Mouse (Mus musculus): Measurements from ENCODE around the gene Pkd1l2. TPM values are rescaled to one million over a fixed set of nuclear protein-coding genes. Genes with fewer than 3 reads are reported as not detected.

Pkd1l2 gene
- total RNA-seq, 2 experiments from 2014 or later = 0.07 TPM

GRCm38 (mm10) chr8:117049444-117049843 lies 32.8 kb downstream of the Pkd1l2 start:
- intact Hi-C loops (cut with DNase I) = no loop called here
- DNase-seq (ENCODE audit: low spot score in 2 of 2) = no peak

GRCm38 (mm10) chr8:117043584-117043983 lies 38.7 kb downstream of the Pkd1l2 start:
- intact Hi-C loops (cut with DNase I) = no loop called here
- DNase-seq (ENCODE audit: low spot score in 2 of 2) = no peak

GRCm38 (mm10) chr8:117039843-117040242 lies 42.4 kb downstream of the Pkd1l2 start:
- intact Hi-C loops (cut with DNase I) = no loop called here
- no peak for DNase-seq (ENCODE audit: low spot score in 2 of 2)

GRCm38 (mm10) chr8:117037374-117037935 lies 44.8 kb downstream of the Pkd1l2 start:
- intact Hi-C loops (cut with DNase I) = no loop called here
- no peak for DNase-seq (ENCODE audit: low spot score in 2 of 2)

GRCm38 (mm10) chr8:117033393-117033792 lies 48.9 kb downstream of the Pkd1l2 start:
- no peak for DNase-seq (ENCODE audit: low spot score in 2 of 2)
- intact Hi-C loops (cut with DNase I) = no loop called here

GRCm38 (mm10) chr8:117032609-117033008 lies 49.6 kb downstream of the Pkd1l2 start:
- intact Hi-C loops (cut with DNase I) = no loop called here
- DNase-seq (ENCODE audit: low spot score in 2 of 2) = no peak

GRCm38 (mm10) chr8:117031476-117031875 lies 50.8 kb downstream of the Pkd1l2 start:
- DNase-seq (ENCODE audit: low spot score in 2 of 2) = no peak
- intact Hi-C loops (cut with DNase I) = no loop called here

- no peak for DNase-seq (ENCODE audit: low spot score in 2 of 2)
- intact Hi-C loops (cut with DNase I) = no loop called here
Measured at GRCm38 (mm10) chr8:117028686-117029085, 53.6 kb downstream of the Pkd1l2 start.

- intact Hi-C loops (cut with DNase I) = no loop called here
Measured at GRCm38 (mm10) chr8:117027601-117028000, 54.6 kb downstream of the Pkd1l2 start.

GRCm38 (mm10) chr8:117022297-117022993 lies 59.8 kb downstream of the Pkd1l2 start:
- intact Hi-C loops (cut with DNase I) = no loop called here
- no peak for DNase-seq (ENCODE audit: low spot score in 2 of 2)

More at GRCm38 (mm10) chr8:117027601-117028000, 54.6 kb downstream of the Pkd1l2 start:
- no peak for DNase-seq (ENCODE audit: low spot score in 2 of 2)

GRCm38 (mm10) chr8:117019323-117020275 lies 62.6 kb downstream of the Pkd1l2 start:
- intact Hi-C loops (cut with DNase I) = no loop called here
- peak; percentile 30 to 31 for DNase-seq (ENCODE audit: low spot score in 2 of 2)

- intact Hi-C loops (cut with DNase I) = no loop called here
- DNase-seq (ENCODE audit: low spot score in 2 of 2) = no peak
Measured at GRCm38 (mm10) chr8:117017896-117018295, 64.4 kb downstream of the Pkd1l2 start.

- intact Hi-C loops (cut with DNase I) = no loop called here
- DNase-seq (ENCODE audit: low spot score in 2 of 2) = no peak
Measured at GRCm38 (mm10) chr8:117017006-117017405, 65.2 kb downstream of the Pkd1l2 start.

- intact Hi-C loops (cut with DNase I) = no loop called here
- DNase-seq (ENCODE audit: low spot score in 2 of 2) = no peak
Measured at GRCm38 (mm10) chr8:117015670-117016069, 66.6 kb downstream of the Pkd1l2 start.

- intact Hi-C loops (cut with DNase I) = no loop called here
- no peak for DNase-seq (ENCODE audit: low spot score in 2 of 2)
Measured at GRCm38 (mm10) chr8:117011366-117011765, 70.9 kb downstream of the Pkd1l2 start.

- intact Hi-C loops (cut with DNase I) = loop anchor here (5.0 to 10.0 kb wide), 2 partner anchors 72 to 161 kb away; partner anchors contain the start of genes Cenpn, Cmc2 and Gan
- DNase-seq (ENCODE audit: low spot score in 2 of 2) = no peak
Measured at GRCm38 (mm10) chr8:116994016-116994716, 88.1 kb downstream of the Pkd1l2 start.

GRCm38 (mm10) chr8:116993095-116993867 lies 89.0 kb downstream of the Pkd1l2 start, which contains the start of gene Gcsh:
Gene Gcsh (minus strand): TSS chr8:116993537.
- peak; percentile 97 for DNase-seq (ENCODE audit: low spot score in 2 of 2)
- intact Hi-C loops (cut with DNase I) = loop anchor here (5.0 to 10.0 kb wide), 2 partner anchors 71 to 162 kb away; partner anchors contain the start of genes Cenpn, Cmc2 and Gan

GRCm38 (mm10) chr8:116992176-116992971 lies 89.9 kb downstream of the Pkd1l2 start:
- intact Hi-C loops (cut with DNase I) = loop anchor here (5.0 to 10.0 kb wide), 2 partner anchors 70 to 162 kb away; partner anchors contain the start of genes Cenpn, Cmc2 and Gan
- DNase-seq (ENCODE audit: low spot score in 2 of 2) = peak in 1 of 2 experiments; percentile 13
